Comparison of ENCODE assay signal across 16 mouse cellular contexts in genomic region chr5:119310178-119310930, GRCm38 (mm10).
A peak's percentile ranks its signal among the peaks of the same experiment; 100 is the strongest.
DNase-seq lines count a peak whose midpoint lies in the region; ATAC-seq and TF ChIP-seq lines count a peak whose summit lies in the region.
"Had no signal": no experiment of that assay in that cellular context is flagged by ENCODE, and none has a peak within 500 bp of the region (broad histone marks: within the 10 kb centered on the region; RNA-seq: fewer than 3 reads in every experiment).

No protein-coding gene starts in this region.

- H3K4me1 ChIP-seq in forebrain, embryonic 10.5 days, result peaks cover 9% of the 10 kb centered on the region
- H3K4me1 ChIP-seq in forebrain, embryonic 11.5 days (replicated peaks; ENCODE audit: control insufficient read depth, insufficient read depth, low read length), result no peaks in the 10 kb centered on the region
- peaks cover 10% of the 10 kb centered on the region; the same call in 1 of the 2 replicates for H3K4me1 ChIP-seq in lung, embryonic 14.5 days (ENCODE audit: insufficient read depth)
- peaks cover 15% of the 10 kb centered on the region for H3K4me1 ChIP-seq in limb, embryonic 10.5 days
- H3K4me1 ChIP-seq: hindbrain, embryonic 15.5 days had no signal

- intact Hi-C loops in left cerebral cortex, postnatal 4 days (cut with DNase I), result no loop called here

- no peak for ATAC-seq in forebrain, embryonic 11.5 days (replicated peaks; ENCODE audit: low FRiP score)
- ATAC-seq in lung, embryonic 14.5 days (ENCODE audit: insufficient read depth), result no peak; the same call in 1 of the 2 replicates

- no peaks in the 10 kb centered on the region for H3K9me3 ChIP-seq in forebrain, embryonic 10.5 days
- no peaks in the 10 kb centered on the region for H3K9me3 ChIP-seq in forebrain, embryonic 11.5 days (ENCODE audit: control insufficient read depth, low read length)
- no peaks in the 10 kb centered on the region for H3K9me3 ChIP-seq in lung, embryonic 14.5 days (ENCODE audit: low read depth, low read length)
- no peaks in the 10 kb centered on the region for H3K9me3 ChIP-seq in limb, embryonic 10.5 days (replicated peaks)
- H3K9me3 ChIP-seq: hindbrain, embryonic 15.5 days; limb, embryonic 15.5 days had no signal

- TF ChIP-seq CTCF in lung, embryonic 14.5 days (IDR thresholded peaks at IDR 0.05; ENCODE audit: low read depth), result no peak
- no peak for TF ChIP-seq CTCF in brain, embryonic 14.5 days (IDR thresholded peaks at IDR 0.05; ENCODE audit: borderline replicate concordance, extremely low read depth, insufficient read depth, insufficient read length)

- TF ChIP-seq POLR2A in brain, embryonic 14.5 days (IDR thresholded peaks at IDR 0.05; ENCODE audit: borderline replicate concordance, extremely low read depth, insufficient read depth, insufficient read length, poor library complexity, severe bottlenecking), result no peak

- 69% methylated on average over 11 of the region's 11 CpGs for WGBS in forebrain, embryonic 10.5 days
- 65% methylated on average over 11 of the region's 11 CpGs for WGBS in forebrain, embryonic 11.5 days
- WGBS in lung, embryonic 14.5 days, result 56% methylated on average over 11 of the region's 11 CpGs
- WGBS in limb, embryonic 10.5 days, result 71% methylated on average over 11 of the region's 11 CpGs

- H3K27ac ChIP-seq in forebrain, embryonic 10.5 days, result peak overlapping the region; percentile 68; the same call in 1 of the 2 replicates
- H3K27ac ChIP-seq in forebrain, embryonic 11.5 days (ENCODE audit: low read depth, low read length), result no peak overlapping the region
- no peak overlapping the region for H3K27ac ChIP-seq in lung, embryonic 14.5 days (ENCODE audit: low read depth)
- H3K27ac ChIP-seq in limb, embryonic 10.5 days, result peak overlapping the region; percentile 78
- H3K27ac ChIP-seq: hindbrain, embryonic 15.5 days; limb, embryonic 15.5 days had no signal

- 0 out of 2 replicates have a peak, but pooled peaks cover 15% of the 10 kb centered on the region for H3K27me3 ChIP-seq in forebrain, embryonic 10.5 days (ENCODE audit: poor library complexity, severe bottlenecking)
- no peaks in the 10 kb centered on the region for H3K27me3 ChIP-seq in forebrain, embryonic 11.5 days (ENCODE audit: control insufficient read depth, insufficient read depth, low read length)
- no peaks in the 10 kb centered on the region for H3K27me3 ChIP-seq in lung, embryonic 14.5 days (ENCODE audit: insufficient read depth, low read length)
- H3K27me3 ChIP-seq in limb, embryonic 10.5 days (ENCODE audit: low read depth, poor library complexity, severe bottlenecking), result peaks cover 13% of the 10 kb centered on the region; the same call in 1 of the 2 replicates
- H3K27me3 ChIP-seq: hindbrain, embryonic 15.5 days; limb, embryonic 15.5 days had no signal

- no peak overlapping the region for H3K9ac ChIP-seq in forebrain, embryonic 11.5 days (ENCODE audit: low read length)
- H3K9ac ChIP-seq in lung, embryonic 14.5 days, result no peak overlapping the region
- H3K9ac ChIP-seq: hindbrain, embryonic 15.5 days; limb, embryonic 15.5 days had no signal

- DNase-seq in forebrain, embryonic 10.5 days (ENCODE audit: extremely low spot score, low spot score), result peak; percentile 21
- no peak for DNase-seq in forebrain, embryonic 11.5 days (ENCODE audit: low spot score)
- peak; percentile 21 for DNase-seq in lung, embryonic 14.5 days
- no peak for DNase-seq in lung, postnatal 36 days
- peak; percentile 61 for DNase-seq in brain, embryonic 14.5 days (ENCODE audit: low read depth)
- DNase-seq in limb, embryonic 10.5 days (ENCODE audit: low spot score), result no peak
- DNase-seq in gastrocnemius, adult 18-20 months (ENCODE audit: low spot score), result no peak
- no peak for DNase-seq in left cerebral cortex, postnatal 4 days
- DNase-seq: cerebellum, adult 9-11 months; kidney, adult 9 months; layer of hippocampus, adult 9-11 months; lung, adult 2 months had no signal

- no peak overlapping the region for H3K4me3 ChIP-seq in forebrain, embryonic 10.5 days
- H3K4me3 ChIP-seq in forebrain, embryonic 11.5 days (ENCODE audit: low read depth, low read length), result no peak overlapping the region
- H3K4me3 ChIP-seq in lung, embryonic 14.5 days (ENCODE audit: low read depth, low read length), result no peak overlapping the region
- no peak overlapping the region for H3K4me3 ChIP-seq in limb, embryonic 10.5 days
- H3K4me3 ChIP-seq: erythroblast, embryonic 14.5 days; hindbrain, embryonic 15.5 days; limb, embryonic 15.5 days had no signal

- H3K36me3 ChIP-seq in forebrain, embryonic 10.5 days (replicated peaks), result no peaks in the 10 kb centered on the region
- no peaks in the 10 kb centered on the region for H3K36me3 ChIP-seq in forebrain, embryonic 11.5 days (ENCODE audit: control insufficient read depth, insufficient read depth, low read length)
- H3K36me3 ChIP-seq in lung, embryonic 14.5 days (ENCODE audit: insufficient read depth), result no peaks in the 10 kb centered on the region
- no peaks in the 10 kb centered on the region for H3K36me3 ChIP-seq in limb, embryonic 10.5 days
- H3K36me3 ChIP-seq: hindbrain, embryonic 15.5 days; limb, embryonic 15.5 days had no signal

- H3K4me2 ChIP-seq in forebrain, embryonic 11.5 days (ENCODE audit: low read depth, low read length, severe bottlenecking), result no peak overlapping the region
- no peak overlapping the region for H3K4me2 ChIP-seq in lung, embryonic 14.5 days
- H3K4me2 ChIP-seq: heart, embryonic 11.5 days; hindbrain, embryonic 15.5 days; limb, embryonic 15.5 days had no signal

Comparison
In these comparisons a context has a peak if more than half of its experiments do, and no peak if none do; other contexts are left out.
1. DNase-seq: peak in forebrain, embryonic 10.5 days (single experiment), lung, embryonic 14.5 days (single experiment) and brain, embryonic 14.5 days (single experiment); none in forebrain, embryonic 11.5 days (single experiment), lung, postnatal 36 days (single experiment), limb, embryonic 10.5 days (single experiment), gastrocnemius, adult 18-20 months (single experiment) and left cerebral cortex, postnatal 4 days (single experiment).
2. H3K27ac ChIP-seq: peak in forebrain, embryonic 10.5 days (single experiment) and limb, embryonic 10.5 days (single experiment); none in forebrain, embryonic 11.5 days (single experiment) and lung, embryonic 14.5 days (single experiment).